Mouse (Mus musculus): Measurements from ENCODE around the gene 1810037I17Rik. TPM values are rescaled to one million over a fixed set of nuclear protein-coding genes. Genes with fewer than 3 reads are reported as not detected.

Gene 1810037I17Rik
- polyA plus RNA-seq, 1 experiment from 2014 or later: 95.6 TPM

DNA sequence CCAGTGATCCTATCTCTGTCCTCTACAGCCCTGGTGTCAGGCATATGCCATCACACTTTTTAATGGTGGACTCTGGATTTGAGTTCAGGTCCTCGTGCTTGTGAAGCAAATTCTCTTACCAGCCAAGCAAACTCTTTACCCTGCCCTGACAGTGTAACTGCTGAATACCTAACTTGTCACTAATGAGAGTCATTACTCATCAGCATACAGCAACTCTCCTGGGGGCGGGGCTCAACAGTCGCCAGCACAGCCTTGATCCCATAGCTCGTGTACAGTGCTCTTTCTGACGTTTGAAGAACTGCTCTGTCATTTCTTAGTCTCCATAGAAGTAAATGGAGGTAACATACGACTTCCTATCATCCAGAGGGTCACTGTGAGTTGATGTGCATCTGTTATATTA, 25.7 kb upstream of the 1810037I17Rik start:
- H3K4me2 ChIP-seq (ENCODE audit: low read depth, low read length, severe bottlenecking): no peak overlapping the region
- no peak for DNase-seq (ENCODE audit: low spot score)
- ATAC-seq (replicated peaks; ENCODE audit: low FRiP score): no peak
- H3K9me3 ChIP-seq (ENCODE audit: control insufficient read depth, low read length): no peaks in the 10 kb centered on the region
- 65% methylated on average over 6 of the region's 6 CpGs for WGBS
- H3K4me3 ChIP-seq (ENCODE audit: low read depth, low read length): no peak overlapping the region
- H3K27me3 ChIP-seq (ENCODE audit: control insufficient read depth, insufficient read depth, low read length): no peaks in the 10 kb centered on the region
- no peak overlapping the region for H3K27ac ChIP-seq (ENCODE audit: low read depth, low read length)
- no peaks in the 10 kb centered on the region for H3K36me3 ChIP-seq (ENCODE audit: control insufficient read depth, insufficient read depth, low read length)
- H3K4me1 ChIP-seq (replicated peaks; ENCODE audit: control insufficient read depth, insufficient read depth, low read length): no peaks in the 10 kb centered on the region
- H3K9ac ChIP-seq (ENCODE audit: low read length): no peak overlapping the region

DNA sequence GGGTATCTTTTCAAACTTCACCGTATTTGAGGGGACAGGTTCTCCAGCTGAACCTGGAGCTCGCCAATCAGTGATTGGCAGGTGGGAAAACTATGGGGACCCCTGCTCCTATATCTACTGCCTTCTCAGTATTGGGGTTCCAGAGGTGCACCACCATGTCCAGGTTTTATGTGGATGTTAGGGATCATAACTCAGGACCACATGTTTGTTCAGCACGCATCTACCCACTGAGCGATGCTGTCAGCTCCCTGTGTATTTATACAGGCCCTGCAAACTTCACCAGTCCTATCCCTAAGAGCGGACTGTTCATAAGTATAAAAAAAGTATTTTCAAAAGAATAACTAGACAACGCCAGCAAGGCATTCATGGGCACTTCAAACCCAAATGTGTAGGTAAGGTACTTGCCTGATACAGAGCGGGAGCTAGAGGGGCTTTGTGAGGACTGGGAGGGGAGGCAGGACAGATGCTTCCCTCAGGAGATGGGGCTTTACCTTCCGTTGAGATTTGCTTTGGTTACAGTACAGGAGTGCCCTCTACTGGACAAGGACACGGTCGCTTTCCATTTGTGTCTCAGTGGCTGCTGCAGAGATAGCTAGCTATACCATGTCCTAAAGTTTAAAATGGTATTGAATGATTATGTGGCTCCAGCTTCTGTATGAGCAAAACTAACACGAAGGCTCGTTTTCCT, 20.1 kb upstream of the 1810037I17Rik start:
- Histone ChIP-seq H3K36me3 (ENCODE audit: control insufficient read depth, insufficient read depth, low read length) (no peaks in the 10 kb centered on the region), H3K4me1 (replicated peaks; ENCODE audit: control insufficient read depth, insufficient read depth, low read length) (no peaks in the 10 kb centered on the region), H3K4me3 (ENCODE audit: low read depth, low read length) (no peak overlapping the region), H3K27me3 (ENCODE audit: control insufficient read depth, insufficient read depth, low read length) (no peaks in the 10 kb centered on the region), H3K9me3 (ENCODE audit: control insufficient read depth, low read length) (no peaks in the 10 kb centered on the region), H3K27ac (ENCODE audit: low read depth, low read length) (no peak overlapping the region), H3K4me2 (ENCODE audit: low read depth, low read length, severe bottlenecking) (no peak overlapping the region), H3K9ac (ENCODE audit: low read length) (no peak overlapping the region)
- peak; percentile 71 for DNase-seq (ENCODE audit: low spot score)
- 43% methylated on average over 12 of the region's 12 CpGs for WGBS
- peak; percentile 83 for ATAC-seq (replicated peaks; ENCODE audit: low FRiP score)

DNA sequence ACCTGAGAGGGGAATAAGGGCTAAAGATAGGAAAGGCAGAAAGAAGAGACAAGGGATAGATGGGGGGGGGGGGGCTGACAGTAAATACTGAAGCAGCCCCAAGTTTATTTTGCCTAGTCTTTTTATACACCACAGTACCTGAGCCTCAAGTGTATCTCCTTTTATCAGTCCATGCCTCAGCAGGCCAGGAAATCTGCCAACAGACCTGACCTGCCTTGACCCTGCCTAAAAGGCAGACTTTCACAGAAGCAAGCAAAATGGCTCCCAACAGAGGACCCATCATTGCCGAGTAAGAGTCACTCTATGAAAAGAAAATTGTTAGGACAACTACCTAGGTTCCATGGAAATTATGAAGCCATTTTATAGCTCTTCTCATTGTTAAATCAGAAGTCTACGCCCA, 16.2 kb upstream of the 1810037I17Rik start:
- no peak overlapping the region for H3K27ac ChIP-seq (ENCODE audit: low read depth, low read length)
- no peak for ATAC-seq (replicated peaks; ENCODE audit: low FRiP score)
- H3K4me2 ChIP-seq (ENCODE audit: low read depth, low read length, severe bottlenecking): no peak overlapping the region

DNA sequence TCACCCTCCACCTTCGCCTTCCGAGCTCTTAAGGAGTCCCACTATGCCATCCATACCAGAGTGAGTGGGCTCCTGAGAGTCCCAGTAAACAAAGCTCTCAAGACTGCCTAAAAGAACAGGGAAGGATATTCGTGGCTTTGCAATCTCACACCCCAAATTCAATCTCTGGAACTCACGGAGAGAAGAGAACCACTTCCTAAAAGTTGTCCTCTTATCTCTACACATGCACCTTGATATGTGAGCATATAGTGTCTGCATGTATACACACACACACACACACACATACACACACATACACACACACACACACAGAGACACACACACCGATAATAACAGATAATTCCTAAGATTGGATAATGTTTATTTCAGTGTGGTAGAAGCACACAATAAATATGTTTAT, 8.5 kb upstream of the 1810037I17Rik start:
- WGBS: 87% methylated on average over 5 of the region's 5 CpGs
- no peak for DNase-seq (ENCODE audit: low spot score)
- no peak for ATAC-seq (replicated peaks; ENCODE audit: low FRiP score)

More for the DNA sequence above, 16.2 kb upstream of the 1810037I17Rik start:
- Histone ChIP-seq H3K9ac (ENCODE audit: low read length) (no peak overlapping the region), H3K27me3 (ENCODE audit: control insufficient read depth, insufficient read depth, low read length) (no peaks in the 10 kb centered on the region), H3K36me3 (ENCODE audit: control insufficient read depth, insufficient read depth, low read length) (no peaks in the 10 kb centered on the region), H3K9me3 (ENCODE audit: control insufficient read depth, low read length) (no peaks in the 10 kb centered on the region), H3K4me3 (ENCODE audit: low read depth, low read length) (no peak overlapping the region), H3K4me1 (replicated peaks; ENCODE audit: control insufficient read depth, insufficient read depth, low read length) (no peaks in the 10 kb centered on the region)
- no peak for DNase-seq (ENCODE audit: low spot score)
- WGBS: 83% methylated on average over 2 of the region's 2 CpGs

DNA sequence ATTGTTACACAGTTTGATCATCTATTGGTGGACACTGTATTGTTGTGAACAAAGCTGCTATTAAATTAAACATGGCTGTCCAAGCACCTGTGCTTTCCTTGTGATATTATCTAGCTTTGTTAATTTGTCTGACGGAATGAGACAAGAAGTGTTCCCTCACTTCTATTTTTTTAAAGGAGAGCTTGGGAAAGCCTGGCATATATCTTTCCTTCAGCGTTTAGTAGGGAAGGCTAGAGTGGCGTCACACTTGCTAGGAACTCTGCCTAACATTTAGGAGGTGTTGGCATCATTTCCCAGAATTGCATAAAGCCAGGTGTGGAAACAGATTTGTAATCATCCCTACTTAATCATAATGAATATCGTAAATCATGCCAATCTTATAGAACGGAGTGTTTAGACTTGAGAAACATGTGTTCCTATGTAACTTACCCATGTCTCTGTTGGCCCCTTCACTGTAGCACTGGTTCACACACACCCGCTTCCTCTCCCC, 7.8 kb upstream of the 1810037I17Rik start:
- ATAC-seq (replicated peaks; ENCODE audit: low FRiP score) (no peak), DNase-seq (ENCODE audit: low spot score) (no peak)
- no peaks in the 10 kb centered on the region for H3K36me3 ChIP-seq (ENCODE audit: control insufficient read depth, insufficient read depth, low read length)
- H3K27ac ChIP-seq (ENCODE audit: low read depth, low read length): no peak overlapping the region
- H3K27me3 ChIP-seq (ENCODE audit: control insufficient read depth, insufficient read depth, low read length): no peaks in the 10 kb centered on the region
- WGBS: 91% methylated on average over 6 of the region's 6 CpGs
- no peak overlapping the region for H3K4me2 ChIP-seq (ENCODE audit: low read depth, low read length, severe bottlenecking)
- no peaks in the 10 kb centered on the region for H3K4me1 ChIP-seq (replicated peaks; ENCODE audit: control insufficient read depth, insufficient read depth, low read length)
- H3K4me3 ChIP-seq (ENCODE audit: low read depth, low read length): no peak overlapping the region
- no peak overlapping the region for H3K9ac ChIP-seq (ENCODE audit: low read length)
- H3K9me3 ChIP-seq (ENCODE audit: control insufficient read depth, low read length): no peaks in the 10 kb centered on the region

More for the DNA sequence above, 8.5 kb upstream of the 1810037I17Rik start:
- H3K36me3 ChIP-seq (ENCODE audit: control insufficient read depth, insufficient read depth, low read length): no peaks in the 10 kb centered on the region
- no peak overlapping the region for H3K27ac ChIP-seq (ENCODE audit: low read depth, low read length)
- H3K4me3 ChIP-seq (ENCODE audit: low read depth, low read length): no peak overlapping the region
- no peaks in the 10 kb centered on the region for H3K27me3 ChIP-seq (ENCODE audit: control insufficient read depth, insufficient read depth, low read length)
- H3K9me3 ChIP-seq (ENCODE audit: control insufficient read depth, low read length): no peaks in the 10 kb centered on the region
- H3K4me2 ChIP-seq (ENCODE audit: low read depth, low read length, severe bottlenecking): no peak overlapping the region
- no peaks in the 10 kb centered on the region for H3K4me1 ChIP-seq (replicated peaks; ENCODE audit: control insufficient read depth, insufficient read depth, low read length)
- H3K9ac ChIP-seq (ENCODE audit: low read length): no peak overlapping the region

DNA sequence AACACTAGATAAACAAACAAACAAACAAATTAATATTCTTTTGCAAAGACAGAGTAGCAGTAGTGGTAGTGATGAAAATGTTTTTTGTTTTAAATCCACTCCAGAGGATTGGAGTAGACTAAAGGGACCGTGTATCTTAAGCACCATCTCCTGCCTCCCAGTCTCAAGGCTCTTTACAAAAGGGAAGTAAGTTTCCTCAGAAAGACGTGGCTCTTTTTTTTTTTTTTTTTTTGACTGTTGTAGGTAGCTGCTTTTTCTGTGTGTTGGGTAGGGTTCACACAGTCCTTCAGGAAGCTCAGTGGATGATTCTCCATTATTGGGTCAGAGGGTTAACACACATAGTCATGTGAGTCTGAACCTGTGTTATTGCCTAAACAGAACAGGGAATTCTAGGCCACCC, 5.3 kb upstream of the 1810037I17Rik start:
- ATAC-seq (replicated peaks; ENCODE audit: low FRiP score) (no peak), DNase-seq (ENCODE audit: low spot score) (no peak)
- 71% methylated on average over 2 of the region's 2 CpGs for WGBS

DNA sequence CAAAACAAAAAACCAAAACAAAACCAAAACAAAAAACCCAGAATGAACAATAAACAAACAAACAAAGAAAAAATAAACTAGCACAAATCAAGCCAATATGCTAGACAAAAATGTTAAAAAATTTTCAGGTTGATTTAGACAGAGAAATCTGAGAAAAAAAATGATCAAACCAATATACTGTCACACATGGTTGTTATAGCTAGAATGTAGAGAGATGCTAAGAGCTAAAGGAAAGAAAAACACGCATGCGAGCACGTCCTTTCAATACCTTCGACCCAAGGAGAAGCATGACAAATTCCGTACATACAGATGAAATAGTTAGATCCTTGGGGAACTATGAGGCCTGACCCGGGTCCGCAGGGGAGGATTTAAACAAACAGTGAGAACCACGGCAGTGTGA, 4.7 kb upstream of the 1810037I17Rik start, which contains the start of gene Gm10959:
TSS of gene Gm10959 (minus strand) at position 101 of the 400 bp plus-strand sequence.
- ATAC-seq (replicated peaks; ENCODE audit: low FRiP score): no peak
- H3K4me3 ChIP-seq (ENCODE audit: low read depth, low read length): no peak within 1 kb of the TSS
- no peak for DNase-seq (ENCODE audit: low spot score)
- WGBS: 89% methylated on average over 8 of the region's 8 CpGs
- H3K36me3 ChIP-seq (ENCODE audit: control insufficient read depth, insufficient read depth, low read length): no peaks in the 10 kb centered on the region
- no peaks in the 10 kb centered on the region for H3K9me3 ChIP-seq (ENCODE audit: control insufficient read depth, low read length)
- H3K27me3 ChIP-seq (ENCODE audit: control insufficient read depth, insufficient read depth, low read length): no peaks in the 10 kb centered on the region
- H3K27ac ChIP-seq (ENCODE audit: low read depth, low read length): no peak within 1 kb of the TSS
- no peak within 1 kb of the TSS for H3K4me2 ChIP-seq (ENCODE audit: low read depth, low read length, severe bottlenecking)
- no peaks in the 10 kb centered on the region for H3K4me1 ChIP-seq (replicated peaks; ENCODE audit: control insufficient read depth, insufficient read depth, low read length)
- no peak within 1 kb of the TSS for H3K9ac ChIP-seq (ENCODE audit: low read length)

More for the DNA sequence above, 5.3 kb upstream of the 1810037I17Rik start:
- no peaks in the 10 kb centered on the region for H3K27me3 ChIP-seq (ENCODE audit: control insufficient read depth, insufficient read depth, low read length)
- H3K4me2 ChIP-seq (ENCODE audit: low read depth, low read length, severe bottlenecking): no peak overlapping the region
- no peaks in the 10 kb centered on the region for H3K9me3 ChIP-seq (ENCODE audit: control insufficient read depth, low read length)
- no peaks in the 10 kb centered on the region for H3K4me1 ChIP-seq (replicated peaks; ENCODE audit: control insufficient read depth, insufficient read depth, low read length)
- no peak overlapping the region for H3K4me3 ChIP-seq (ENCODE audit: low read depth, low read length)
- H3K27ac ChIP-seq (ENCODE audit: low read depth, low read length): no peak overlapping the region
- H3K36me3 ChIP-seq (ENCODE audit: control insufficient read depth, insufficient read depth, low read length): no peaks in the 10 kb centered on the region
- no peak overlapping the region for H3K9ac ChIP-seq (ENCODE audit: low read length)

DNA sequence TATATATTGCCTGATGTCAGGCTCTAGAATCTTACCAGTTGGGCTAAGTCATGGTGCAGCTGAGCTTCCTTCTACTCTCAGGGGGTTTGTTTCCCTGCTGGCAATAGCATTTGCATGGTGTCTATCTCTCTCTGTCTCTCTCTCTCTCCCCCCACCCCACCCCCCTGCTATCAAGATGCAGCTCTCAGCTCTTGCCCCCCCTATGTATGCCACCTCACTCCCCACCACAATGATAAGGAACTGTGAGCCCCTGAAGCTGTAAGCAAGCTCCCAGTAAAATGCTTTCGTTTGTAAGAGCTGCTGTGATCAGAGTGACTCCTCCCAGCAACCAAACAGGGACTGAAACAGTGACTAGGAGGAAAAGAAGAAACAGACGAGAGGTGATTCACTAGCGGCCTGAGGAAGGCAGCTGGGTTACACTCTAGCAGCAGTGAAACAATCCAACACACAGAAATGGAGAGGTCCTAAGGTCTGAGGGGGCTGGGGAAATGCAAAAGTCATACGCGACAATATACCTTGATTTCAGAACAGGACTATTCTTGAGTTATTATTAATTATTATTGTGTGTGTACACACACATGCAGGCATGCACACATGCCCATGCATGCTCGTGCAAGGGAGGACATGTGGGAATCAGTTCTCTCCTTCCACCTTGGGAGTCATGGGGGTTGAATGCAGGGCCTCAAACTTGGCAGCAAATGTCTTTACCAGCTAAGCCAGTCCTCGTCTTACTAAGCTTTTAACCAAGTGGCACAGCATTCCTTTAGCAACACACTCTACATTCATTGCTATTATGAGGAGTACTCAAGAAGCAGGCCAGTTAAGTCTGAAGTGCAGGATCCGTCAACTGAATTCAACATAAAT, 3.2 kb upstream of the 1810037I17Rik start:
- no peaks in the 10 kb centered on the region for H3K4me1 ChIP-seq (replicated peaks; ENCODE audit: control insufficient read depth, insufficient read depth, low read length)
- no peaks in the 10 kb centered on the region for H3K36me3 ChIP-seq (ENCODE audit: control insufficient read depth, insufficient read depth, low read length)
- no peaks in the 10 kb centered on the region for H3K9me3 ChIP-seq (ENCODE audit: control insufficient read depth, low read length)
- H3K4me3 ChIP-seq (ENCODE audit: low read depth, low read length): no peak overlapping the region
- 63% methylated on average over 8 of the region's 8 CpGs for WGBS
- no peaks in the 10 kb centered on the region for H3K27me3 ChIP-seq (ENCODE audit: control insufficient read depth, insufficient read depth, low read length)
- H3K4me2 ChIP-seq (ENCODE audit: low read depth, low read length, severe bottlenecking): no peak overlapping the region
- ATAC-seq (replicated peaks; ENCODE audit: low FRiP score) (no peak), DNase-seq (ENCODE audit: low spot score) (no peak)
- H3K27ac ChIP-seq (ENCODE audit: low read depth, low read length): no peak overlapping the region
- H3K9ac ChIP-seq (ENCODE audit: low read length): no peak overlapping the region

All from forebrain, embryonic 11.5 days (tissue).